Mouse (Mus musculus) layer of hippocampus, adult 8-10 months (tissue): ENCODE measurements around the gene Efna5. TPM values are rescaled to one million over a fixed set of nuclear protein-coding genes. Genes with fewer than 3 reads are reported as not detected.

Experiments used
- DNase-seq, 2 experiments: peaks; one replicate each; pipeline ENCODE4 v3.0.0; 2022; ENCODE audit warnings: low spot score in 2 of 2
- total RNA-seq, 4 experiments: library from RNA; stranded (reverse); gene quantifications; 2 replicates each; pipeline ENCODE4 v1.2.4; 2022

Efna5 gene
- total RNA-seq, 4 experiments from 2014 or later = 6.6 to 13.5 (median 11.4) TPM

DNA sequence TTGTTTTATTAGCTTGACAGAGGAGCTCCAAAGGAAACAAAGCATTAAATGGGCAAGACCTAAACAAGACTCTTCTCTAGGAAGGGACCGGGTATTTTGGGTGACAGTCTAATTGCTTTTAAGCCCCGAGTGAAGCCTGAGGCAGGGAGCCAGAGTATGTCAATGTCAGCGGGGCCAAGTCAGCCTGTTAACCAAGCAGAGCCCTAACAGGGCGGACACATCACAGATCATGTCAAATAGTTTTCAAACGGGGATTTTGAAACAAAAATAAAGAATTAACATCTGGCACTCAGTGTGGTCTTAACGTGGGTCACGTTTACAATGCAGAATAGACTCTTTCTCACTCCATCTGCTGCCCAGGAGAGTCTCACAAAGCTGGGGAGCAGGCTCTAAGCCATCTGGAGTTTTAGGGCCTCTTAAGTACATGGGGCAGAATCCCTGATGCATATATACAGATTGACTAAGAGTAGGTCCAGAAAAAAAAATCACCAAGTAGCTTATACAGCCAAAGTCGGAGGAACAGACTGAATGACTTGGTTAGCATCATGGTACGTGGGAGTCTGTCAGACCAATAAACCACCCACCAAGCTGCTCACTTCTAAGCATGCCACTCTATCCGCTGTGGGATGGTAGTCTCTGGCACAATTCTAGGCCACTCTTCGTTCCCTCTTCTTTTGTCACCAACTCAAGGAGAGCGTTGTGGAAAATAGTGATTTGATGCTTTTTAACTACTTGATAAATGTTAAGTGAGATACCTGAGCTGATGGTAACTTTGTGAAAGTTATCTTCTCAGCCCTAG, 223.1 kb downstream of the Efna5 start:
- DNase-seq = no peak

DNA sequence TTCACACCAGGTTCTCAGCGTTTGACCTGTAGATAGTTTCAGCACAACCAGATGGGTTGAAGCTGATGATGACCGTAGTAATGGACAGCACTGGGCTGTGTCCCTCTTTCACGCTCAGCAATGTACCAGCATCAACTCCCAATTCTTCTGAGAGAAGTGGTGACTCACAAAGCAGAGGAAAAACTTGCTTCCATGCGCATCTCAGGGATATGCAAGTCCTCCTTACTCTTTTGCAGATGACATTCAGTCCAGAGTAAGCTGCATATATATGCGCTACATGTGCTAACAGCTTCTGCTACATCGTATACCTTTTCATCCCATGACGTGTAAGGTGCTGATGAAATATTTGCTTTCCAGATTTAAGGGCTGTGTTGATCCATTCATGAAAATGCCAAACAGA, 224.1 kb downstream of the Efna5 start:
- no peak for DNase-seq

- DNase-seq = no peak
Measured at GRCm38 (mm10) chr17:62656591-62656990, 224.5 kb downstream of the Efna5 start.

- DNase-seq = no peak
Measured at GRCm38 (mm10) chr17:62655819-62656355, 225.2 kb downstream of the Efna5 start.

GRCm38 (mm10) chr17:62652451-62652850, 228.7 kb downstream of the Efna5 start:
- no peak for DNase-seq

DNA sequence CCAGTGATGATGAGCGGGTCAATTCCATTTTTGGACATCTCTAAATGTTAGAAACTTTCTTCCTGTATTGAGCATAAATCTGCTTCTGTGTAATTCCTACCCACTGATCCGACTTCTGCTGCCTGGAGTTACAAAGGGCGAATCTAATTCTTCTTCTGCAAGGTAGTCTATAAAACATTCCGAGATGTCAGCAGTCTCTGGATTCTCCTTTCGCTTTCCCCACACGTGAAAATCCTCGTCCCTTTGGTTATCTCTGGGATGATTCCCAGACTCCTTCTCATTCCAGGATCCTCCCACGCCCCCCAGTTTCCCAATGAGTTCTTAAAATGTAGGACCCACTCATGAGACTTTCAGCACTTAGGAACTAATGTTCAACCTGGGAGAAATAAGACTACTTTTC, 229.4 kb downstream of the Efna5 start:
- DNase-seq = no peak

GRCm38 (mm10) chr17:62649293-62649950, 231.7 kb downstream of the Efna5 start:
- no peak for DNase-seq

DNA sequence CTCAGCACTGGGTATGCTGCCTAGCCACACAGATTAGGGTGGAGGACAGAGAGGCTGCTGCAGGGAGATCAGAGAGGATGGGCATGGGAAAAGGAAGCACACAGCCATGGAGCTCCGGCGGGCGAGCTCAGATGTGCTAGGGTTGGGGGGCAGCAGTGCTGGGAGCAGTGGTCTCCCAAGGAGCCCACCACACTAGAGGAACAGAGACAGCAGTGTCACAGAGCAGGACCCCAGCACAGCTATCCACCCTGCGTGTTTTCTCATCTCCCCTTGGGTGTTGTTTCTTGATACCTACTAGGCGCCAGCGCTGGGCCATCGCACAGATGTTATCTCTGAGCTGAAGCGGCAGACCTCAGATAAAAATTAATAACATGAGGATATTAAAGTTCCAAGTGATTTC, 234.3 kb downstream of the Efna5 start:
- DNase-seq = no peak

- DNase-seq = no peak
Measured at GRCm38 (mm10) chr17:62642447-62643145, 238.5 kb downstream of the Efna5 start.

DNA sequence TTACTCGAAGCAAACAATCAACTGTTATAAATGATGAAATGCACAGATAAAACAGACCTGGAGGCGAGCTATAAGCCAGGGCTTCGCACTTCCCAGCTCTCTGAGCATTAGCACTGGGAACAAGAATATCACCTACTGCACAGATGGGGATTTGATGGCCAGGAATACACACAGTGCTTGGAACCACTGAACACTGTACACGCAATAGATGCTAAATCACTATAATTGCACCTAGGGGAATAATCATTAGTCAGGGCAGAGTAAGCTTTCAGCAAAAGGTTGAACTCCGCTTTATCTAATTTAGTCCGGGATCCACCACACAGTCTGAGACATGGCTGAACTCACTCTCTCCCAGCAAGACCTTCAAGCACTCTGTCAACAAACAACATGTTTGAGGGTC, 240.5 kb downstream of the Efna5 start:
- no peak for DNase-seq

- DNase-seq = no peak
Measured at GRCm38 (mm10) chr17:62636896-62637295, 244.2 kb downstream of the Efna5 start.

GRCm38 (mm10) chr17:62634937-62635336, 246.2 kb downstream of the Efna5 start:
- no peak for DNase-seq

DNA sequence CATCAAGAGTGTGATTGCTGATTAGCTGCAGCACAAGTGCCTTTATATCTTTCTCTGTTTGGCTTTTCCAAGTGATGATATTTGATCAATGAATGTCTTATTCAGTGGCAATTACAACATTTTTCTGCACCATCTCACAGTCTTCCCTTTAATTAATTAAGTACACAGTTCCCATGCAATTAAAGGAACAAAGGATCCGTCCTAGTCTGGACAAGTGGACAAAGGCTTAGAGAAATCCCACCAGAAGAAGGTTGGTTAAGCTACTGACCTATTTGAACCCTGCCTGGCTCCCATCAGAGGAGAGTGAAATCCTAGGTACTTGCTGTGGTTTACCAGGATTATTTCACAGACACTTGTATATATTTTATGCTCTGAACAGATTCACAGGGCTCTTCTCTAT, 252.6 kb downstream of the Efna5 start:
- no peak for DNase-seq

DNA sequence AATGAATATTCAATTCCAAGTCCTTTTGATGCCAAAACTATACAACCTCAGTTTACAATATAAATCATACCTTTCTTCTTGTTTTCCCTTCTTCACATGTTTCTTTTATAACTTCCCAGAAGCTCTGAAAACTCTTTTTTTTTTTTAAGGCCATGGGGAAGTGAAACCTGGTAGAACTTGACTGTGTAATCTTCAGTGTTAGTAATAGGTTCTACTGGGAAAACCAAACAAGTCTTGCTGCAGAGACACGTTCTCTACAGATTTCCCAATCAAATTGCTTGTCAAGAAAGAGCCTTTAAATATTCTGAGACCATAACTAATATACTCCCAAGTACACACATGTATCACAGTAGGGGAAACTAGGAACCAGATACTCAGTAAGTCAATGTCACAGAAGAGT, 253.6 kb downstream of the Efna5 start:
- no peak for DNase-seq

GRCm38 (mm10) chr17:62625646-62626020, 255.5 kb downstream of the Efna5 start:
- no peak for DNase-seq

GRCm38 (mm10) chr17:62624804-62625645, 256.1 kb downstream of the Efna5 start:
- DNase-seq = no peak

DNA sequence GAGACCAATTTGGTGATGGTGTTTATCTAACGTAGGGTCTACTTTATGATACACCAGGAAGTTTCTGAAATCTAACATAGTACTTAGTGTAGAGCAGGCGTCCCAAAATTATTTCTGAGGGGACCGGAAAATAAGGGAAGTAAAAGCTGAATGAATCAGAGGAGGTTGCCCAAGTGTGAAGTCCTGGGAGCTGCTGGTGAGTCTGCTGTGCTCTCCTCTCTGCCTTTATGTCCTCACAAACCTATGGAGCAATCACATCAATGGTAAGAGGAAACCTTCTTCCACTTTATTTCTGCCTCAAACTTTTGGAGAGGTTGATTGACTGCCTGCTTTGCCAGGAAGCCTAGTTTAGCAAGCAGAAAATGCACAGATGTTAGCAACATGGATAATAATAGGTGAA, 257.9 kb downstream of the Efna5 start:
- DNase-seq = no peak

GRCm38 (mm10) chr17:62622481-62622880, 258.6 kb downstream of the Efna5 start:
- DNase-seq = no peak

DNA sequence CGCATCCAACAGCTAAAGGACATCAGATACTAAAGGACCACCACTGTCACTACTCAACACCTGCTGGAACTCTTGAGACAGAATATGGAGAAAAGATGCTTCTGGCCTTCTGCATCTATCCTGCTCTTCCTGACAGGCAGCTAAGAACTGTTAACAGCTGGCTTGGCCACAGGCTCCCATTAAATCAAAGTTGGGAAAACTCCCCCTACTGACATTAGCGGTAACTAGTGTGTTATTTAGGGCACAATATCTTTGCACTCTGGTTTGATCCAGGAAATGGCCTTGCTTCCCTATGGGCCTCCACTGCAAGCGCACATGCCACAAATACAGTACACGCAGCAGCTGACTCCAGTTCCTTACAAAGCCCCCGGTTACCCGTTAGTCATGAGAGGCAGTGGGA, 266.0 kb downstream of the Efna5 start:
- no peak for DNase-seq

- DNase-seq = no peak
Measured at GRCm38 (mm10) chr17:62614708-62615107, 266.4 kb downstream of the Efna5 start.

- DNase-seq = no peak
Measured at GRCm38 (mm10) chr17:62614237-62614636, 266.9 kb downstream of the Efna5 start.
